Mouse (Mus musculus) liver, embryonic 14.5 days (tissue): ENCODE data around the gene Gm45021.

Experiments
- CTCF ChIP-seq: IDR thresholded peaks from 2 replicates; pipeline ENCODE4 v1.5.1; 2016; ENCODE audit warnings: antibody characterized with exemption, low read depth, control low read depth
- EP300 ChIP-seq: IDR thresholded peaks from 2 replicates; pipeline ENCODE4 v1.6.1; 2016; ENCODE audit warnings: antibody characterized with exemption, low read depth

GRCm38 (mm10) chr6:48566312-48566711, 23.1 kb upstream of the Gm45021 start:
- TF ChIP-seq CTCF (no peak), EP300 (no peak)
